Mouse (Mus musculus) liver, embryonic 14.5 days (tissue): Measurements from ENCODE around the gene Thegl. TPM values are rescaled to one million over a fixed set of nuclear protein-coding genes. Genes with fewer than 3 reads are reported as not detected.

Experiments
- ATAC-seq: fragments of 200-750 bp; cut with Nextera tagmentation; 2 replicates; pipeline ENCODE4 v1.8.0; 2017; ENCODE audit warnings: moderate number of reproducible peaks, mild to moderate bottlenecking, moderate library complexity; ENCODE audit not compliant: insufficient read depth
- DNase-seq, 3 experiments: peaks; one replicate each; pipeline ENCODE4 v3.0.0-alpha.2; 2012 to 2013; ENCODE audit warnings: low read depth in 3 of 3, low spot score in 3 of 3
- H3K27ac ChIP-seq: fragments of 300-500 bp; sonication (generic); 2 replicates; pipeline ENCODE4 v1.5.1; 2014; ENCODE audit warnings: moderate library complexity, mild to moderate bottlenecking, control low read depth, inconsistent platforms
- H3K27me3 ChIP-seq: fragments of 300-500 bp; sonication (generic); 2 replicates; pipeline ENCODE4 v1.6.1; 2014; ENCODE audit warnings: mild to moderate bottlenecking, low read length, moderate library complexity; ENCODE audit not compliant: control insufficient read depth, insufficient read depth
- H3K36me3 ChIP-seq: fragments of 300-500 bp; sonication (generic); replicated peaks from 2 replicates; pipeline ENCODE4 v1.6.1; 2014; ENCODE audit warnings: low read depth; ENCODE audit not compliant: control insufficient read depth, insufficient read depth
- H3K4me1 ChIP-seq, 2 experiments: fragments of 200-500 bp in 1 of 2; fragments of 300-500 bp in 1 of 2; sonication (generic) in 1 of 2; replicated peaks; 2 replicates each; pipeline ENCODE4 v1.6.1; 2012 to 2014; ENCODE audit warnings: antibody characterized with exemption in 1 of 2, inconsistent platforms in 1 of 2, low read length in 1 of 2; ENCODE audit not compliant: control insufficient read depth in 2 of 2, insufficient read depth in 2 of 2
- H3K4me2 ChIP-seq: fragments of 300-500 bp; sonication (generic); 2 replicates; pipeline ENCODE4 v1.6.1; 2014; ENCODE audit warnings: low read depth, mild to moderate bottlenecking, control low read depth, moderate library complexity
- H3K4me3 ChIP-seq, 2 experiments: fragments of 200-500 bp in 1 of 2; fragments of 300-500 bp in 1 of 2; sonication (generic) in 1 of 2; 2 replicates each; pipeline ENCODE4 v1.5.1; 2012 to 2014; ENCODE audit warnings: low read depth in 2 of 2, low read length in 2 of 2, mild to moderate bottlenecking in 2 of 2, control low read depth in 1 of 2, inconsistent platforms in 1 of 2, moderate library complexity in 1 of 2; ENCODE audit not compliant: insufficient read depth in 1 of 2
- H3K9ac ChIP-seq: fragments of 300-500 bp; sonication (generic); replicated peaks from 2 replicates; pipeline ENCODE4 v1.6.1; 2014; ENCODE audit warnings: mild to moderate bottlenecking, control low read depth, moderate library complexity
- H3K9me3 ChIP-seq: fragments of 300-500 bp; sonication (generic); 2 replicates; pipeline ENCODE4 v1.6.1; 2016; ENCODE audit warnings: low read length, mixed read lengths; ENCODE audit not compliant: control insufficient read depth
- CTCF ChIP-seq: IDR thresholded peaks from 2 replicates; pipeline ENCODE4 v1.5.1; 2016; ENCODE audit warnings: antibody characterized with exemption, low read depth, control low read depth
- EP300 ChIP-seq: IDR thresholded peaks from 2 replicates; pipeline ENCODE4 v1.6.1; 2016; ENCODE audit warnings: antibody characterized with exemption, low read depth
- WGBS: fragments of 180-500 bp; shearing (Covaris S2); extraction: QIAGEN DNeasy Blood & Tissue Kit; methylation state at CpG from one replicate; pipeline ENCODE4 v1.1.7; 2014; ENCODE audit not compliant: insufficient replicate concordance; 5-methylcytosine and 5-hydroxymethylcytosine counted together
- polyA plus RNA-seq, 2 experiments: library from polyadenylated mRNA; depleted of rRNA in 1 of 2; stranded (reverse) in 1 of 2; unstranded in 1 of 2; fragments of >200 nt; fragmentation: Nextera tagmentation in 1 of 2; extraction: Ambion mirVana in 1 of 2; gene quantifications; 2 replicates each; pipeline versions ENCODE4 v1.2.1 to v1.2.3; 2012 to 2014

Thegl gene
- polyA plus RNA-seq, 2 experiments: 0.18 to 0.43 TPM

- DNase-seq (no peak), ATAC-seq (no peak)
- H3K27ac ChIP-seq: no peak overlapping the region
- no peak overlapping the region for H3K4me3 ChIP-seq
- TF ChIP-seq EP300 (no peak), CTCF (no peak)
- no peak overlapping the region for H3K9ac ChIP-seq
- WGBS: 72% methylated on average over 11 of the region's 11 CpGs
- H3K4me2 ChIP-seq: no peak overlapping the region
- H3K27me3 ChIP-seq: no peaks in the 10 kb centered on the region
- H3K36me3 ChIP-seq: no peaks in the 10 kb centered on the region
- no peaks in the 10 kb centered on the region for H3K9me3 ChIP-seq
- H3K4me1 ChIP-seq: no peaks in the 10 kb centered on the region
Observed at GRCm38 (mm10) chr5:77107146-77107822, 91.5 kb downstream of the Thegl start.

GRCm38 (mm10) chr5:77108806-77109205 lies 93.0 kb downstream of the Thegl start:
- H3K27me3 ChIP-seq: no peaks in the 10 kb centered on the region
- H3K9me3 ChIP-seq: no peaks in the 10 kb centered on the region
- DNase-seq (no peak), ATAC-seq (no peak)
- no peaks in the 10 kb centered on the region for H3K36me3 ChIP-seq
- H3K4me2 ChIP-seq: no peak overlapping the region
- H3K4me1 ChIP-seq: no peaks in the 10 kb centered on the region
- H3K27ac ChIP-seq: no peak overlapping the region
- 73% methylated on average over 6 of the region's 6 CpGs for WGBS
- no peak for TF ChIP-seq CTCF
- TF ChIP-seq EP300: no peak
- H3K9ac ChIP-seq: no peak overlapping the region
- no peak overlapping the region for H3K4me3 ChIP-seq

- no peaks in the 10 kb centered on the region for H3K36me3 ChIP-seq
- no peaks in the 10 kb centered on the region for H3K4me1 ChIP-seq
- DNase-seq (no peak), ATAC-seq (no peak)
- no peak overlapping the region for H3K4me2 ChIP-seq
- H3K9ac ChIP-seq: no peak overlapping the region
- no peaks in the 10 kb centered on the region for H3K27me3 ChIP-seq
- no peaks in the 10 kb centered on the region for H3K9me3 ChIP-seq
- TF ChIP-seq CTCF (no peak), EP300 (no peak)
- H3K27ac ChIP-seq: no peak overlapping the region
- H3K4me3 ChIP-seq: no peak overlapping the region
- WGBS: 60% methylated on average over 2 of the region's 2 CpGs
Observed at GRCm38 (mm10) chr5:77109814-77110213, 94.0 kb downstream of the Thegl start.

Other genes starting within 250 kb of the Thegl start
- 4.4 and 6.7 TPM in 2 replicates for gene Aasdh, start 110.5 kb upstream of the Thegl start, polyA plus RNA-seq (2012; rRNA removed)
- 5.2 and 5.3 TPM in 2 replicates for gene Aasdh, start 110.5 kb upstream of the Thegl start, polyA plus RNA-seq (2014; fragmentation: Nextera tagmentation; extraction: Ambion mirVana)
- gene Paics, start 64.7 kb upstream of the Thegl start, polyA plus RNA-seq (2012; rRNA removed): 51.6 and 78.7 TPM in 2 replicates
- gene Paics, start 64.7 kb upstream of the Thegl start, polyA plus RNA-seq (2014; fragmentation: Nextera tagmentation; extraction: Ambion mirVana): 172 and 185 TPM in 2 replicates
- 9.7 and 15.3 TPM in 2 replicates for gene Ppat, start 64.4 kb upstream of the Thegl start, polyA plus RNA-seq (2012; rRNA removed)
- gene Ppat, start 64.4 kb upstream of the Thegl start, polyA plus RNA-seq (2014; fragmentation: Nextera tagmentation; extraction: Ambion mirVana): 29.2 and 32.6 TPM in 2 replicates
- gene Srp72, start 41.3 kb upstream of the Thegl start, polyA plus RNA-seq (2012; rRNA removed): 23.7 and 32.3 TPM in 2 replicates
- gene Srp72, start 41.3 kb upstream of the Thegl start, polyA plus RNA-seq (2014; fragmentation: Nextera tagmentation; extraction: Ambion mirVana): 44.8 and 45.5 TPM in 2 replicates
- 0.38 and 0.40 TPM in 2 replicates for gene Arl9, start 12.0 kb upstream of the Thegl start, polyA plus RNA-seq (2012; rRNA removed)
- not detected in 2 replicates for gene Arl9, start 12.0 kb upstream of the Thegl start, polyA plus RNA-seq (2014; fragmentation: Nextera tagmentation; extraction: Ambion mirVana)
- 0.51 and 0.74 TPM in 2 replicates for gene Hopx, start 99.1 kb downstream of the Thegl start, polyA plus RNA-seq (2012; rRNA removed)
- gene Hopx, start 99.1 kb downstream of the Thegl start, polyA plus RNA-seq (2014; fragmentation: Nextera tagmentation; extraction: Ambion mirVana): 0.19 TPM in 1 of 2 replicates, not detected in the other
- gene Spink2, start 195.4 kb downstream of the Thegl start, polyA plus RNA-seq (2012; rRNA removed): 0.07 TPM in 1 of 2 replicates, not detected in the other
- gene Spink2, start 195.4 kb downstream of the Thegl start, polyA plus RNA-seq (2014; fragmentation: Nextera tagmentation; extraction: Ambion mirVana): not detected in 2 replicates
- 2.6 and 3.5 TPM in 2 replicates for gene Rest, start 249.5 kb downstream of the Thegl start, polyA plus RNA-seq (2012; rRNA removed)
- 6.6 and 6.8 TPM in 2 replicates for gene Rest, start 249.5 kb downstream of the Thegl start, polyA plus RNA-seq (2014; fragmentation: Nextera tagmentation; extraction: Ambion mirVana)